Mouse (Mus musculus) heart, postnatal 25 days (tissue): ENCODE data around the gene Olfr1179. TPM values are rescaled to one million over a fixed set of nuclear protein-coding genes. Genes with fewer than 3 reads are reported as not detected.
"Not testable (repeated sequence)": the region's sequence is repeated elsewhere in the genome, so short reads cannot be mapped to it uniquely, and the experiment has no call there.

Experiments used
- DNase-seq: peaks from one replicate; pipeline ENCODE4 v3.0.0; 2022; ENCODE audit warnings: low spot score
- intact Hi-C: fragments of 180-260 bp; cut with DNase I; formaldehyde crosslinking; loops from one replicate; pipeline ENCODE4 v1.15.1; 2025
- total RNA-seq, 2 experiments: library from RNA; stranded (reverse); gene quantifications; 2 replicates each; pipeline ENCODE4 v1.2.3; 2021

Olfr1179 gene
- total RNA-seq, result not detected

- DNase-seq, result no peak
- intact Hi-C loops, result no loop called here
Observed at GRCm38 (mm10) chr2:88406353-88406752, at the start of gene Olfr1179. Gene Olfr1179, minus strand, starts transcription at chr2:88406453.

GRCm38 (mm10) chr2:88454567-88454966 is 48.3 kb upstream of the Olfr1179 start, which contains the start of gene Olfr1183:
Gene Olfr1183, plus strand, starts transcription at chr2:88454867.
- intact Hi-C loops, result not testable (repeated sequence)

DNA sequence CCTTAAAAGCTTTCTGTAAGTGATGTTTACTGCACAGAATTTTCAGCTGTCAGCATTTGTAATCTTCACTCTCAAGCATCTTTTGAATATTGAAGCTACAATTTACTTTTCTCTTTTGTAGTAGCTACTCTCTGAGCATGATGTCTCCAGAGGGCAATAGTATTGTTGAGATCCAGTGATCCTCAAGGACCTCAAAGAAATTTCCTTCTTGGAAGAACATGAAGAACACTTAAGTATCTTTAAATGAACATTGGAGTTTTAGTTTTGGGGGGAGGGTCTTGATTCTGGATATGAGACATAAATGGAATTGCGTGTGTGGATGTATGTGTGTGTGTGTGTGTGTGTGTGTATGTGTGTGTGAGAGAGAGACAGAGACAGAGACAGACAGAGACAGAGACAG is 42.8 kb upstream of the Olfr1179 start, which contains the start of gene Gm13757:
Gm13757 (minus strand) TSS at position 101 of the 400 bp plus-strand sequence.
- intact Hi-C loops, result no loop called here
- DNase-seq, result no peak

More at GRCm38 (mm10) chr2:88454567-88454966, 48.3 kb upstream of the Olfr1179 start, which contains the start of gene Olfr1183:
- DNase-seq, result not testable (repeated sequence)

- intact Hi-C loops, result no loop called here
Observed at GRCm38 (mm10) chr2:88426071-88426470, 19.8 kb upstream of the Olfr1179 start, which contains the start of gene Olfr1181. Gene Olfr1181, minus strand, starts transcription at chr2:88426171.

DNA sequence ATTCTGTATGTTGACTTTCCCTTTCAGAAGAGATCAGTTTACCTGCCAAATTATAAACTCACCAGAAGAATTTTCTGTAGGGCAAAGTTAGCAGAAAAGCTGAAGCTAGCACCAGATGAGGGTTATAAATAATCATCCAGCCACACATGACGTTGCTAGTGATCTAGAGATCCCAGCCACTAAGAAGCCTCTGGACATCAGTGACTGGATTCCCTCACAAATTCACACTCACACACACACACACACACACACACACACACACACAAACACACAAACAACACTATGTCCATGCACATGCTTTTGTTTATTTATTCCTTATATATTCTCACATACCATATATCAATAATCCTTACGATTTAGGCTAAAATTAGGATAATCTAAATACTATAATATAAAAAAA is 12.8 kb upstream of the Olfr1179 start, which contains the start of gene Olfr1180:
Olfr1180 (minus strand) TSS at position 101 of the 400 bp plus-strand sequence.
- intact Hi-C loops, result no loop called here
- DNase-seq, result no peak

More at GRCm38 (mm10) chr2:88426071-88426470, 19.8 kb upstream of the Olfr1179 start, which contains the start of gene Olfr1181:
- DNase-seq, result no peak

- DNase-seq, result no peak
Observed at GRCm38 (mm10) chr2:88386762-88387161, 19.5 kb downstream of the Olfr1179 start, which contains the start of gene Olfr1178. Gene Olfr1178, plus strand, starts transcription at chr2:88387062.

GRCm38 (mm10) chr2:88356304-88356703 is 49.9 kb downstream of the Olfr1179 start:
- intact Hi-C loops, result no loop called here

More at GRCm38 (mm10) chr2:88386762-88387161, 19.5 kb downstream of the Olfr1179 start, which contains the start of gene Olfr1178:
- intact Hi-C loops, result no loop called here

More at GRCm38 (mm10) chr2:88356304-88356703, 49.9 kb downstream of the Olfr1179 start:
- no peak for DNase-seq

Other genes with a start within 250 kb of the Olfr1179 start
- not detected for gene Olfr1168, start 224.6 kb downstream of the Olfr1179 start, total RNA-seq
- gene Olfr1170, start 178.1 kb downstream of the Olfr1179 start, total RNA-seq, result not detected
- not detected for gene Olfr1173, start 126.6 kb downstream of the Olfr1179 start, total RNA-seq
- not detected for gene Olfr1174-ps, start 91.3 kb downstream of the Olfr1179 start, total RNA-seq
- not detected for gene Olfr1175-ps, start 79.2 kb downstream of the Olfr1179 start, total RNA-seq
- gene Olfr1176, start 69.7 kb downstream of the Olfr1179 start, total RNA-seq, result not detected
- gene Olfr1177-ps, start 60.0 kb downstream of the Olfr1179 start, total RNA-seq, result not detected
- not detected for gene Olfr1178, start 19.4 kb downstream of the Olfr1179 start, total RNA-seq
- not detected for gene Olfr1180, start 12.7 kb upstream of the Olfr1179 start, total RNA-seq
- not detected for gene Olfr1181, start 19.7 kb upstream of the Olfr1179 start, total RNA-seq
- not detected for gene Gm13757, start 42.7 kb upstream of the Olfr1179 start, total RNA-seq
- gene Olfr1183, start 48.4 kb upstream of the Olfr1179 start, total RNA-seq, result not detected
- not detected for gene Olfr1184, start 77.1 kb upstream of the Olfr1179 start, total RNA-seq
- gene Olfr1185-ps1, start 86.9 kb upstream of the Olfr1179 start, total RNA-seq, result not detected
- not detected for gene Olfr1186, start 112.1 kb upstream of the Olfr1179 start, total RNA-seq
- gene Olfr1188, start 150.5 kb upstream of the Olfr1179 start, total RNA-seq, result not detected
- gene Olfr1189, start 180.0 kb upstream of the Olfr1179 start, total RNA-seq, result not detected
- not detected for gene Olfr1191-ps1, start 234.1 kb upstream of the Olfr1179 start, total RNA-seq
- not detected for gene Olfr1192-ps1, start 242.1 kb upstream of the Olfr1179 start, total RNA-seq